Mouse (Mus musculus) embryonic facial prominence, embryonic 11.5 days (tissue): ENCODE results near the gene Src. TPM values are rescaled to one million over a fixed set of nuclear protein-coding genes. Genes with fewer than 3 reads are reported as not detected.

ENCODE experiments used
- polyA plus RNA-seq: library from polyadenylated mRNA; unstranded; fragments of >200 nt; fragmentation: Nextera tagmentation; extraction: Ambion mirVana; gene quantifications from 2 replicates; pipeline ENCODE4 v1.2.1, GENCODE M21; 2014

Gene Src
- polyA plus RNA-seq, 1 experiment from 2014 or later = 13.9 TPM

Other genes starting within 250 kb of the Src start
- gene Rbl1, start 213.9 kb upstream of the Src start, polyA plus RNA-seq = 30.1 and 40.4 TPM in 2 replicates
- gene Rpn2, start 139.4 kb upstream of the Src start, polyA plus RNA-seq = 257 and 261 TPM in 2 replicates
- gene Mroh8, start 138.9 kb upstream of the Src start, polyA plus RNA-seq = 0.49 and 0.52 TPM in 2 replicates
- gene Ghrh, start 70.9 kb upstream of the Src start, polyA plus RNA-seq = 2.2 and 2.6 TPM in 2 replicates
- 33.4 and 38.5 TPM in 2 replicates for gene Manbal, start 50.9 kb upstream of the Src start, polyA plus RNA-seq
- 1,482 and 1,542 TPM in 2 replicates for gene Nnat, start 141.6 kb downstream of the Src start, polyA plus RNA-seq
- gene Blcap, start 152.8 kb downstream of the Src start, polyA plus RNA-seq = 90.2 and 97.9 TPM in 2 replicates